Mouse (Mus musculus): Measurements from ENCODE around the gene Ces2h. TPM values are rescaled to one million over a fixed set of nuclear protein-coding genes. Genes with fewer than 3 reads are reported as not detected.

Gene Ces2h
- polyA plus RNA-seq, 1 experiment from 2014 or later = not detected

DNA sequence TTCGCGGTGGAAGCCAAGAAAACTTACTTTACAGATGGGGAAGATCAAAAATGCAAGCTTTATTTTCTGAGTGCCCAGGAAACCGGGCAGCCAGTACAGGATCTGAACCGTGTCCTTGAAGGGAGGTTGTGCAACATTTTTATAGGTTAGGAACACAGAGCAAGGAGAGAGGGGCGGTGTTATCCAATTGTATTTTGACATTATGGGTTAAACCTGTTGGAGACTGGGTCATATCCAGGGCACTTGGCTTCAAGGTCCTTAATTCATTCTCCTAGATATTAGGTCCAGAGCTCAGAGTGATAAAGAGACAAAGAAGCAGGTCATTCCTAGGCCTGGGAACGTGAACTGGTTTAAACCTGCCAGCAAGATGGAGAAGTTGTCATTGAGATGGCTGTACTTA, 1.5 kb upstream of the Ces2h start:
- no peaks in the 10 kb centered on the region for H3K9me3 ChIP-seq (ENCODE audit: low read depth, low read length)
- no peak for TF ChIP-seq CTCF (IDR thresholded peaks at IDR 0.05; ENCODE audit: low read depth)
- H3K36me3 ChIP-seq (ENCODE audit: insufficient read depth) = no peaks in the 10 kb centered on the region
- DNase-seq (no peak), ATAC-seq (ENCODE audit: insufficient read depth) (no peak)
- WGBS = 75% methylated on average over 6 of the region's 6 CpGs
- H3K4me3 ChIP-seq (ENCODE audit: low read depth, low read length) = no peak overlapping the region
- no peak overlapping the region for H3K9ac ChIP-seq
- H3K27ac ChIP-seq (ENCODE audit: low read depth) = no peak overlapping the region
- no peak overlapping the region for H3K4me2 ChIP-seq
- no peaks in the 10 kb centered on the region for H3K27me3 ChIP-seq (ENCODE audit: insufficient read depth, low read length)
- no peaks in the 10 kb centered on the region for H3K4me1 ChIP-seq (ENCODE audit: insufficient read depth)

DNA sequence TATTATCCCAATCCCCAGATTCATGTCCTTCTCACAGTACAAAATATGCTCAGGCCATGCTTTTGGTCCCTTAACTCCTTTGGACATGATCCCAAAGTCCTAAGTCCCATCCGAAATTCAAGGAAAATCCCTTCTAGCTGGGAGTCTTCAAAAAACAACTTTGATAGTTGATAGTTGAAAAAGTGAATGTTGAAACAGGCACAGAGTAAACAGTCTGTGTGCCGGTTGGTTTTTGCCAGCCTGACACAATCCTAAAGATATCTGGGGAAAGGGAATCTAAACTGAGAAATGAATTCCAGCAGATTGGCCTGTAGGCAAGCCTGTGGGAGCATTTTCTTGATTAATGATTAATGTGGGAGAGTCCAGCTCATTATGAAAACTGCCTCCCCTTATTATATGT, 9.3 kb downstream of the Ces2h start:
- no peaks in the 10 kb centered on the region for H3K27me3 ChIP-seq (ENCODE audit: insufficient read depth, low read length)
- ATAC-seq (ENCODE audit: insufficient read depth) (no peak), DNase-seq (no peak)
- no peaks in the 10 kb centered on the region for H3K9me3 ChIP-seq (ENCODE audit: low read depth, low read length)
- H3K9ac ChIP-seq = no peak overlapping the region
- H3K36me3 ChIP-seq (ENCODE audit: insufficient read depth) = no peaks in the 10 kb centered on the region
- WGBS = 59% methylated on average over 2 of the region's 2 CpGs
- no peak overlapping the region for H3K4me2 ChIP-seq
- H3K4me3 ChIP-seq (ENCODE audit: low read depth, low read length) = no peak overlapping the region
- no peak for TF ChIP-seq CTCF (IDR thresholded peaks at IDR 0.05; ENCODE audit: low read depth)
- no peaks in the 10 kb centered on the region for H3K4me1 ChIP-seq (ENCODE audit: insufficient read depth)
- H3K27ac ChIP-seq (ENCODE audit: low read depth) = no peak overlapping the region

DNA sequence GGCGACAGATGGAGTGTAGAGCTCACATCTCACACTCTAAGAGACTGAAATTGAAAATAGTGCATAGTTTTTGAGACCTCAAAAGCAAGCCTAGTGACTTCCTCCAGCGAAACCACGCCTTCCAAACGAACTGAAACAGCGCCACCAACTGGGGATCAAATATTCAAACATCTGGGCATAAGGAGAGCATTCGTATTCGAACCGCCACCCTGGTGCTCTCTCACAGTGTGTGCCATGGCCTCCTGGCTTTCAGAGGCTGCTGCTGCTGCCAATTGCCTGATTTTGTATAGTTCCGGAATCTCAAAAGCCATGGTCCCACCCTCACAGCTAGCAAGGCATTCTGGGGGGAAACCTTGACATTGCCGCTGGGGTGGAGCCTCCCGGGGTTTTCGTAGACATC, 10.5 kb downstream of the Ces2h start:
- Histone ChIP-seq H3K4me3 (ENCODE audit: low read depth, low read length) (no peak overlapping the region), H3K9ac (no peak overlapping the region), H3K36me3 (ENCODE audit: insufficient read depth) (no peaks in the 10 kb centered on the region), H3K9me3 (ENCODE audit: low read depth, low read length) (no peaks in the 10 kb centered on the region), H3K27me3 (ENCODE audit: insufficient read depth, low read length) (no peaks in the 10 kb centered on the region), H3K4me1 (ENCODE audit: insufficient read depth) (no peaks in the 10 kb centered on the region), H3K4me2 (no peak overlapping the region), H3K27ac (ENCODE audit: low read depth) (no peak overlapping the region)
- ATAC-seq (ENCODE audit: insufficient read depth) (no peak), DNase-seq (no peak)
- no peak for TF ChIP-seq CTCF (IDR thresholded peaks at IDR 0.05; ENCODE audit: low read depth)
- WGBS = 78% methylated on average over 12 of the region's 12 CpGs

DNA sequence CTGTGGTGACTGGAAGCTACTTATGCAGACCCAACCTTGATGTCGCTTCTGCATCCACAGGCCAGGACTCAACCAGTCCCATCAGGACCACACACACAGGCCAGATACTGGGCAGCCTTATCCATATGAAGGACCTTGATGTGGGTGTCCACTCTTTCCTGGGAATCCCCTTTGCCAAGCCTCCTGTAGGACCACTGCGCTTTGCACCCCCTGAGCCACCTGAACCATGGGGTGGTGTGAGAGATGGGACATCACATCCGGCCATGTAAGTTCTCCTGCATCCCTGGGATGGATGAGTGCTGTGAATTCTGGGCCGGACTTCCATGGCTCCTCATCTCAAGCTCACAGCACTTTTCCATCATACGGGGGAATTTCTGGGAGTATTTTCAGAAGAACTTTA, 13.7 kb downstream of the Ces2h start:
- no peak for ATAC-seq (ENCODE audit: insufficient read depth)
- Histone ChIP-seq H3K9me3 (ENCODE audit: low read depth, low read length) (no peaks in the 10 kb centered on the region), H3K36me3 (ENCODE audit: insufficient read depth) (no peaks in the 10 kb centered on the region), H3K27ac (ENCODE audit: low read depth) (no peak overlapping the region), H3K4me2 (no peak overlapping the region), H3K4me3 (ENCODE audit: low read depth, low read length) (no peak overlapping the region), H3K27me3 (ENCODE audit: insufficient read depth, low read length) (no peaks in the 10 kb centered on the region), H3K4me1 (ENCODE audit: insufficient read depth) (no peaks in the 10 kb centered on the region), H3K9ac (no peak overlapping the region)
- DNase-seq = no peak
- TF ChIP-seq CTCF (IDR thresholded peaks at IDR 0.05; ENCODE audit: low read depth) = no peak
- WGBS = 82% methylated on average over 5 of the region's 5 CpGs

DNA sequence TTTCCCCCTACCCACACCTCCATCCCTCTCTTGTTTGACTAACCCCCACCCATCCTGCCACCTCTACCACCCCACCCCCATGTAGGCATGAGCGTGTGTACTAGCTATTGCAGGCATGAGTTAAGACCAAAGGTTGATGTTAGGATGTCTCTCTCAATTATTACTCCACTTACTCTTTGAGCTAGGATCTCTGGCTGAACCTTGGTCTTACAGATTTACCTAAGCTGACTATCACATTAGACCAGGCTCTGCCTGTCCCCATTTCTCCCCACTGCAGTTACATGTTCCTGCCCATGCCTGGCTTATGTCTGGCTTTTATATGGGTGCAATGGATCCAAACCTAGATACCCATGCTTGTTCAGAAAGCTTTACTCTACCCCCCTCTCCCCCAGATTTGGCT, 21.3 kb downstream of the Ces2h start:
- no peak overlapping the region for H3K9ac ChIP-seq
- ATAC-seq (ENCODE audit: insufficient read depth) (no peak), DNase-seq (no peak)
- H3K4me2 ChIP-seq = no peak overlapping the region
- no peak overlapping the region for H3K27ac ChIP-seq (ENCODE audit: low read depth)
- TF ChIP-seq CTCF (IDR thresholded peaks at IDR 0.05; ENCODE audit: low read depth) = no peak
- no peak overlapping the region for H3K4me3 ChIP-seq (ENCODE audit: low read depth, low read length)
- 81% methylated on average over 1 of the region's 1 CpGs for WGBS
- H3K27me3 ChIP-seq (ENCODE audit: insufficient read depth, low read length) = no peaks in the 10 kb centered on the region
- H3K4me1 ChIP-seq (ENCODE audit: insufficient read depth) = no peaks in the 10 kb centered on the region
- H3K36me3 ChIP-seq (ENCODE audit: insufficient read depth) = no peaks in the 10 kb centered on the region
- H3K9me3 ChIP-seq (ENCODE audit: low read depth, low read length) = no peaks in the 10 kb centered on the region

DNA sequence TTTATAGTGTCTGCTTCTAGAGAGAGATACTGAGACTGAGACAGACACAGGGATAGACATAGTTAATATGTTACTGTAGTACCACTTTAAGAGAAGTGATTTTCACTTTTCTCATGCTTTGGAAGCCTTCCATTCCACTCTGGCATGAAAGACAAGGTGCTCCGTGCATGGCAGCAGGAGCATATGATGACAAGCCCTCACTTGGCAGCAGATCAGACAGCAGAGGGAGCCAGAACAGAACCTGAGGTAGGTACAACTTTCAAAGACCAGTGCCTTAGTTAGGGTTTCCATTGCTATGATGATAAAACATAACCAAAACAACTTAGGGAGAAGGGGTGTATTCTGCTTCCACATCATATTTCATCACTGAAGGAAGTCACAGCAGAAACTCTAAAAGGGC, 22.4 kb downstream of the Ces2h start:
- Histone ChIP-seq H3K9ac (no peak overlapping the region), H3K27ac (ENCODE audit: low read depth) (no peak overlapping the region), H3K36me3 (ENCODE audit: insufficient read depth) (no peaks in the 10 kb centered on the region), H3K27me3 (ENCODE audit: insufficient read depth, low read length) (no peaks in the 10 kb centered on the region), H3K4me3 (ENCODE audit: low read depth, low read length) (no peak overlapping the region), H3K4me1 (ENCODE audit: insufficient read depth) (no peaks in the 10 kb centered on the region), H3K4me2 (no peak overlapping the region), H3K9me3 (ENCODE audit: low read depth, low read length) (no peaks in the 10 kb centered on the region)
- ATAC-seq (ENCODE audit: insufficient read depth) = no peak
- DNase-seq = no peak
- 45% methylated on average over 1 of the region's 1 CpGs for WGBS
- TF ChIP-seq CTCF (IDR thresholded peaks at IDR 0.05; ENCODE audit: low read depth) = no peak

DNA sequence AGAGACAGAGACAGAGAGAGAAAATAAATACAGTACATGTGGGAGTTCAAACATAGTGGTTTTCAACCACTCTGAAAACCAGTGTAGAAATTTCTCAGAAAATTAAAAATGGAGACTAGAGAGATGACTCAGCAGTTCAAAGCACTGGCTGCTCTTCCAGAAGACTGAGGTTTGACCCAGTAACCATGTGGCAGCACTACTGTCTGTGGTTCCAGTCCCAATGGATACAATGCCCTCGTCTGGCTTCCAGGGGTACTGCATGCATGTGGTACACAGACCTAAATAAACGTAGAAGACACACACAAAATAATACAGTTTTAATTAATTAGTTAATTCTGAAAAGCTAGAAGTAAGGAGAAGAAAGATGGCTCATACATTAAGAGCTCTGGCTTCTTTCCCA, 24.4 kb downstream of the Ces2h start:
- ATAC-seq (ENCODE audit: insufficient read depth) = no peak
- no peak overlapping the region for H3K4me2 ChIP-seq
- H3K9ac ChIP-seq = no peak overlapping the region
- 71% methylated on average over 2 of the region's 2 CpGs for WGBS
- H3K36me3 ChIP-seq (ENCODE audit: insufficient read depth) = no peaks in the 10 kb centered on the region
- no peak overlapping the region for H3K4me3 ChIP-seq (ENCODE audit: low read depth, low read length)
- no peaks in the 10 kb centered on the region for H3K4me1 ChIP-seq (ENCODE audit: insufficient read depth)
- peak; percentile 9 for DNase-seq
- H3K27me3 ChIP-seq (ENCODE audit: insufficient read depth, low read length) = no peaks in the 10 kb centered on the region
- no peak overlapping the region for H3K27ac ChIP-seq (ENCODE audit: low read depth)
- TF ChIP-seq CTCF (IDR thresholded peaks at IDR 0.05; ENCODE audit: low read depth) = peak; percentile 36; the same call in 1 of the 2 replicates
- no peaks in the 10 kb centered on the region for H3K9me3 ChIP-seq (ENCODE audit: low read depth, low read length)

DNA sequence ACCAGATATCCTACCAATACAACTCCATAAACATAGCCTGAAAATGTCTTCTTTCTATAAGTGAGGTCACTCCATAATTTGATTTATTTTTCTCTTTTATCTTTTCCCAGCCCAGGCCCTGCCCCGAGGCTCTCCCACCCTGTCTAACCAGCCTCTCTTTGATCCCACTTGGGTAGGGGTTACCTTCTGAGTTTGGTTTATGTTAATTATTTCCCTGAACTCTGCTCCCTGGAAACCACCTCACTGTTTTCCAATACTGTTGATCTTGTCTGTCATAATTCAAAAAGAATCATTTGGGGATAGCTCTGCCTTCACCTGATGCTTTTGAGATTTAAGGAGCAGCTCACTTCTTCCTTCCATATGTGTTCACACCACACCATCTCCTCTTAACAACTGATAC, 42.9 kb downstream of the Ces2h start:
- TF ChIP-seq CTCF (IDR thresholded peaks at IDR 0.05; ENCODE audit: low read depth) = no peak
- H3K4me1 ChIP-seq (ENCODE audit: insufficient read depth) = no peaks in the 10 kb centered on the region
- H3K4me2 ChIP-seq = no peak overlapping the region
- no peak overlapping the region for H3K4me3 ChIP-seq (ENCODE audit: low read depth, low read length)
- H3K27ac ChIP-seq (ENCODE audit: low read depth) = no peak overlapping the region
- no peaks in the 10 kb centered on the region for H3K36me3 ChIP-seq (ENCODE audit: insufficient read depth)
- H3K9ac ChIP-seq = no peak overlapping the region
- H3K9me3 ChIP-seq (ENCODE audit: low read depth, low read length) = no peaks in the 10 kb centered on the region
- DNase-seq (no peak), ATAC-seq (ENCODE audit: insufficient read depth) (no peak)
- no peaks in the 10 kb centered on the region for H3K27me3 ChIP-seq (ENCODE audit: insufficient read depth, low read length)
- WGBS = 52% methylated on average over 1 of the region's 1 CpGs

All from lung, embryonic 14.5 days (tissue).